ENCODE assay signal across 9 mouse cellular contexts in genomic region chr13:88820686-88821308, GRCm38 (mm10). TPM values are rescaled to one million over a fixed set of nuclear protein-coding genes. Genes with fewer than 3 reads are reported as not detected.
DNase-seq lines count a peak whose midpoint lies in the region; ATAC-seq lines count a peak whose summit lies in the region.
"Had no signal": no experiment of that assay in that cellular context is flagged by ENCODE, and none has a peak within 500 bp of the region (broad histone marks: within the 10 kb centered on the region; RNA-seq: fewer than 3 reads in every experiment).

No protein-coding gene starts in this region.

- H3K4me1 ChIP-seq in heart, embryonic 15.5 days (replicated peaks) = peaks cover 13% of the 10 kb centered on the region; the same call in 1 of the 2 replicates
- H3K4me1 ChIP-seq in forebrain, embryonic 16.5 days (replicated peaks; ENCODE audit: control insufficient read depth, insufficient read depth, low read length) = peaks cover 10% of the 10 kb centered on the region
- peaks cover 9% of the 10 kb centered on the region for H3K4me1 ChIP-seq in midbrain, embryonic 11.5 days (ENCODE audit: control insufficient read depth, insufficient read depth, low read length)

- H3K27ac ChIP-seq in heart, embryonic 15.5 days = no peak overlapping the region
- H3K27ac ChIP-seq in forebrain, embryonic 16.5 days (ENCODE audit: low read length) = no peak overlapping the region
- no peak overlapping the region for H3K27ac ChIP-seq in midbrain, embryonic 11.5 days (ENCODE audit: low read depth, low read length)

- peak overlapping the region; percentile 80 for H3K4me3 ChIP-seq in heart, embryonic 15.5 days
- H3K4me3 ChIP-seq in forebrain, embryonic 16.5 days (replicated peaks; ENCODE audit: low read length) = peak overlapping the region; percentile 55
- H3K4me3 ChIP-seq in midbrain, embryonic 11.5 days (ENCODE audit: low read depth, low read length) = peak overlapping the region; percentile 75

- H3K9ac ChIP-seq in heart, embryonic 15.5 days = no peak overlapping the region
- H3K9ac ChIP-seq in forebrain, embryonic 16.5 days (replicated peaks; ENCODE audit: low read depth, low read length) = no peak overlapping the region
- H3K9ac ChIP-seq in midbrain, embryonic 11.5 days (ENCODE audit: low read length) = peak overlapping the region; percentile 97; the same call in 1 of the 2 replicates

- WGBS in heart, embryonic 15.5 days = 21% methylated on average over 5 of the region's 5 CpGs
- 31% methylated on average over 5 of the region's 5 CpGs for WGBS in forebrain, embryonic 16.5 days
- 18% methylated on average over 5 of the region's 5 CpGs for WGBS in midbrain, embryonic 11.5 days

- H3K36me3 ChIP-seq in heart, embryonic 15.5 days = no peaks in the 10 kb centered on the region
- no peaks in the 10 kb centered on the region for H3K36me3 ChIP-seq in forebrain, embryonic 16.5 days (ENCODE audit: control insufficient read depth, insufficient read depth)
- H3K36me3 ChIP-seq in midbrain, embryonic 11.5 days (ENCODE audit: control insufficient read depth, insufficient read depth, low read length) = no peaks in the 10 kb centered on the region
- H3K36me3 ChIP-seq: G1E had no signal

- H3K4me2 ChIP-seq in heart, embryonic 15.5 days = peak overlapping the region; percentile 97
- peak overlapping the region; percentile 81 for H3K4me2 ChIP-seq in forebrain, embryonic 16.5 days (ENCODE audit: low read length)
- H3K4me2 ChIP-seq in midbrain, embryonic 11.5 days = peak overlapping the region; percentile 96

- no peak for DNase-seq in heart, adult 18-20 months
- peak; percentile 16 for DNase-seq in Muller cell, postnatal 12 days (ENCODE audit: inconsistent ontology term)
- peak; percentile 90 for DNase-seq in midbrain, embryonic 11.5 days (ENCODE audit: low spot score, missing footprints)
- no peak for DNase-seq in cerebellum, adult 8-10 months
- DNase-seq in ovary, postnatal 36 days (ENCODE audit: low spot score) = no peak
- no peak for DNase-seq in testis, postnatal 10 days (ENCODE audit: low spot score)

- no peaks in the 10 kb centered on the region for H3K27me3 ChIP-seq in heart, embryonic 15.5 days
- H3K27me3 ChIP-seq in forebrain, embryonic 16.5 days (replicated peaks; ENCODE audit: control insufficient read depth, insufficient read depth, low read length) = no peaks in the 10 kb centered on the region
- no peaks in the 10 kb centered on the region for H3K27me3 ChIP-seq in midbrain, embryonic 11.5 days (ENCODE audit: control insufficient read depth, insufficient read depth, low read length)

- no peaks in the 10 kb centered on the region for H3K9me3 ChIP-seq in heart, embryonic 15.5 days (replicated peaks)
- no peaks in the 10 kb centered on the region for H3K9me3 ChIP-seq in forebrain, embryonic 16.5 days (ENCODE audit: control insufficient read depth, low read length)
- H3K9me3 ChIP-seq in midbrain, embryonic 11.5 days (ENCODE audit: control insufficient read depth, low read length) = no peaks in the 10 kb centered on the region

- ATAC-seq in heart, embryonic 15.5 days (replicated peaks; ENCODE audit: insufficient number of reproducible peaks, insufficient read depth, low FRiP score, low read depth) = no peak
- peak; percentile 6 for ATAC-seq in forebrain, embryonic 16.5 days
- ATAC-seq in midbrain, embryonic 11.5 days (ENCODE audit: low FRiP score) = peak; percentile 10; the same call in 1 of the 2 replicates

RNA-seq across cellular contexts. Expression of gene Edil3, which starts 0.5 kb away (rescaled TPM):
- 2.6 and 3.3 TPM in 2 replicates for polyA plus RNA-seq in heart, embryonic 15.5 days (2015; fragmentation: Nextera tagmentation; extraction: Ambion mirVana)
- total RNA-seq in heart, adult 18-20 months (2021) = under 1 TPM; 0.17 to 0.44 TPM
- 59.3 and 60.0 TPM in 2 replicates for polyA plus RNA-seq in forebrain, embryonic 16.5 days (2015; fragmentation: Nextera tagmentation; extraction: Ambion mirVana)
- 36.3 and 44.0 TPM in 2 replicates for polyA plus RNA-seq in midbrain, embryonic 11.5 days (2014; fragmentation: Nextera tagmentation; extraction: Ambion mirVana)
- polyA plus RNA-seq: G1E had no signal

Comparison
In these comparisons a context has a peak if more than half of its experiments do, and no peak if none do; other contexts are left out.
1. DNase-seq: peak in Muller cell, postnatal 12 days (single experiment) and midbrain, embryonic 11.5 days (single experiment); none in heart, adult 18-20 months (0 of 2), cerebellum, adult 8-10 months (single experiment), ovary, postnatal 36 days (single experiment) and testis, postnatal 10 days (single experiment).
2. Peak in every context shown above with its lines, with median percentiles within 50 percentile points of each other: H3K4me2 ChIP-seq and H3K4me3 ChIP-seq.